Mouse (Mus musculus) kidney, embryonic 15.5 days (tissue): ENCODE data around the gene Sspo. TPM values are rescaled to one million over a fixed set of nuclear protein-coding genes. Genes with fewer than 3 reads are reported as not detected.

Experiments
- ATAC-seq: fragments of 200-750 bp; cut with Nextera tagmentation; replicated peaks from 2 replicates; pipeline ENCODE4 v1.8.0; 2017; ENCODE audit warnings: moderate TSS enrichment; ENCODE audit not compliant: low FRiP score
- H3K27ac ChIP-seq: fragments of 300-500 bp; sonication (generic); 2 replicates; pipeline ENCODE4 v1.5.1; 2015; ENCODE audit warnings: mild to moderate bottlenecking, inconsistent platforms
- H3K27me3 ChIP-seq: fragments of 300-500 bp; sonication (generic); 2 replicates; pipeline ENCODE4 v1.6.1; 2015; ENCODE audit warnings: inconsistent platforms
- H3K36me3 ChIP-seq: fragments of 300-500 bp; sonication (generic); 2 replicates; pipeline ENCODE4 v1.6.1; 2015; ENCODE audit warnings: inconsistent platforms
- H3K4me1 ChIP-seq: fragments of 300-500 bp; sonication (generic); 2 replicates; pipeline ENCODE4 v1.6.1; 2015; ENCODE audit warnings: inconsistent platforms
- H3K4me2 ChIP-seq: fragments of 300-500 bp; sonication (generic); 2 replicates; pipeline ENCODE4 v1.6.1; 2015; ENCODE audit warnings: moderate library complexity, mild to moderate bottlenecking, inconsistent platforms
- H3K4me3 ChIP-seq: fragments of 300-500 bp; sonication (generic); replicated peaks from 2 replicates; pipeline ENCODE4 v1.5.1; 2015; ENCODE audit warnings: mild to moderate bottlenecking, inconsistent platforms
- H3K9ac ChIP-seq: fragments of 300-500 bp; sonication (generic); 2 replicates; pipeline ENCODE4 v1.6.1; 2015; ENCODE audit warnings: mild to moderate bottlenecking, inconsistent platforms
- H3K9me3 ChIP-seq: fragments of 300-500 bp; sonication (generic); replicated peaks from 2 replicates; pipeline ENCODE4 v1.6.1; 2016; ENCODE audit warnings: inconsistent platforms
- WGBS: fragments of 180-500 bp; shearing (Covaris S2); methylation state at CpG from one replicate; pipeline ENCODE4 v1.1.7; 2015; ENCODE audit warnings: mixed read lengths; 5-methylcytosine and 5-hydroxymethylcytosine counted together
- polyA plus RNA-seq: library from polyadenylated mRNA; unstranded; fragments of >200 nt; fragmentation: Nextera tagmentation; extraction: Ambion mirVana; gene quantifications from 2 replicates; pipeline ENCODE4 v1.2.1, GENCODE M21; 2015

Gene Sspo
- polyA plus RNA-seq, 1 experiment from 2014 or later, result 0.86 TPM

- no peaks in the 10 kb centered on the region for H3K36me3 ChIP-seq
- peaks cover 9% of the 10 kb centered on the region; the same call in 1 of the 2 replicates for H3K4me1 ChIP-seq
- no peaks in the 10 kb centered on the region for H3K27me3 ChIP-seq
- no peaks in the 10 kb centered on the region for H3K9me3 ChIP-seq
- H3K27ac ChIP-seq, result no peak overlapping the region
- ATAC-seq, result no peak
- H3K4me2 ChIP-seq, result no peak overlapping the region
- no peak overlapping the region for H3K4me3 ChIP-seq
- 77% methylated on average over 3 of the region's 3 CpGs for WGBS
- no peak overlapping the region for H3K9ac ChIP-seq
These were observed 4.7 kb downstream of the Sspo start for GRCm38 (mm10) chr6:48452771-48453170.

DNA sequence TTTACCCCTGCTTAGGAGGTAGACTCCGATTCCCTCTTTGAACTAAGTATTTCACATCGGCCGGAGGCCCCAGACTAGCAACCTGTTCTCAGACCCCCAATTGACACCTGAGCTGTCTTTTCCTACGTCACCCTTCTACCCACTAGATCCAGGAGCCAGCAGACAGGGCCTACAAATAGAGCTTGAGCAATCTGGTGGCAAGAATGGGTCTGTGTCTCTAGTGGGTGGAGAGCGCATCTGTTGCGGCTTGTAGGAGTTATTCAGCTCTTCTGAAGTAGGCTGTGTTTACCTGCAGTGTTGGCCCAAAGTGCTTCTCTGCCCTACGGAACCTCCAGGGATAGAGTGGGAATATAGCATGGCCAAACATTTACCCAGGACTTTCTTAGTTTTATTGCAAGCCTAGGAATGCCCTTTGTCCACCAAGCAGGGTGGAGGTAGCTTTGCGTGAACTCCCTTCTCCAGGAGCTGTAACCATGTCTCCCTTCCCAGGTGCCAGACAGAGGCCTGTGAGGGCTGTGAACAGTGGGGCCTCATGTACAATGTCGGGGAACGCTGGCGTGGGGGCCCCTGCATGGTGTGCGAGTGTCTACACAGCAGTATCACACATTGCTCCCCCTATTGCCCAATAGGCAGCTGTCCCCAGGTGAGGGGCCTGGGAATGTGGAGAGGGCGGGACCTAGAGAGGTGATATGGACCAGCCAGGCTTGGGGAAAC lies 17.1 kb downstream of the Sspo start:
- H3K4me2 ChIP-seq, result no peak overlapping the region

DNA sequence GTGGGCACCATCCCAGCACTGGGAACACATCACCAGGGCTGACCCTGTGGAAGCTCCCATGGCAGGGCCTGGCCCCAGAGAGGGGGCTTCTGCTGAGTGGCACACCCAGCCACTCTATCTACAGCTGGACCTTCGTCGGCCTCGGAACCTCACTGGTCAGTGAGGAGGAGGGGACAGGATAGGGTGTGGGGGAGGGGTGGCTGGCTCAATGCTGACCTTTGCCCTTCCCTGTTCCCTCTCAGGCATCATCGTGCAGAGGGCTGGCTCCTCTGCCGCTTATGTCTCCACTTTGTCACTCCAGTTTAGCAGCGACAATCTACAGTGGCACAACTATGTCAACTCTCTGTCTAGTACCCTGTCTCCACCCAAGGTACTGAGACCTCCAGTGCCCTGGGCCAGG lies 18.7 kb downstream of the Sspo start:
- no peak; the same call in 1 of the 2 replicates for ATAC-seq
- Histone ChIP-seq H3K9ac (no peak overlapping the region), H3K27me3 (no peaks in the 10 kb centered on the region), H3K4me3 (no peak overlapping the region), H3K4me1 (peaks cover 5% of the 10 kb centered on the region), H3K9me3 (no peaks in the 10 kb centered on the region), H3K36me3 (no peaks in the 10 kb centered on the region), H3K4me2 (no peak overlapping the region), H3K27ac (no peak overlapping the region)
- 20% methylated on average over 6 of the region's 6 CpGs for WGBS

More for the DNA sequence above, 17.1 kb downstream of the Sspo start:
- no peaks in the 10 kb centered on the region for H3K27me3 ChIP-seq
- H3K36me3 ChIP-seq, result no peaks in the 10 kb centered on the region
- 89% methylated on average over 13 of the region's 13 CpGs for WGBS
- H3K9ac ChIP-seq, result no peak overlapping the region
- H3K4me1 ChIP-seq, result peaks cover 5% of the 10 kb centered on the region
- no peaks in the 10 kb centered on the region for H3K9me3 ChIP-seq
- 0 out of 2 replicates have a peak, but pooled peaks have one; percentile 20 for ATAC-seq
- no peak overlapping the region for H3K4me3 ChIP-seq
- no peak overlapping the region for H3K27ac ChIP-seq

DNA sequence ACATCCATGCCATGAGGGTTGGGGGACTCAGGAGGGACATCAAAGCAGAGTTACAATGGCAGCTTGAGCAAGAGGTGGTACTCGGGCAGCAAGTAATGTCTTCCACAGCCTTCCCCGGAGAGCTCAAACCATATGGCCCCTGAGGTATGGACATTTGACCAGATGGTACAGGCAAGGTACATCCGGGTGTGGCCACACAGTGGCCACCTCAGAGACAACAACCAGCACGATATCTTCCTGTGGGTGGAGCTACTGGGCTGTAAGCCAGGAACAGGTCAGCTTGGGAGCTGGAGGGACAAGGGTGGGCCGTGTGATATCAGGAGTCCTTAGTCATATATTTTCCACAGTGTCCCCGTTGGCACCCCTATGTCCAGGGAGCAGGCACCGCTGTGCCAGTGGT lies 19.5 kb downstream of the Sspo start:
- H3K4me2 ChIP-seq, result no peak overlapping the region
- H3K27me3 ChIP-seq, result no peaks in the 10 kb centered on the region
- no peaks in the 10 kb centered on the region for H3K36me3 ChIP-seq
- H3K9me3 ChIP-seq, result no peaks in the 10 kb centered on the region
- 64% methylated on average over 7 of the region's 7 CpGs for WGBS
- peaks cover 5% of the 10 kb centered on the region for H3K4me1 ChIP-seq
- no peak overlapping the region for H3K4me3 ChIP-seq
- no peak overlapping the region for H3K27ac ChIP-seq
- ATAC-seq, result no peak
- no peak overlapping the region for H3K9ac ChIP-seq

- no peaks in the 10 kb centered on the region for H3K9me3 ChIP-seq
- H3K4me3 ChIP-seq, result no peak overlapping the region
- WGBS, result 93% methylated on average over 2 of the region's 2 CpGs
- H3K27ac ChIP-seq, result no peak overlapping the region
- H3K36me3 ChIP-seq, result no peaks in the 10 kb centered on the region
- H3K4me2 ChIP-seq, result no peak overlapping the region
- H3K27me3 ChIP-seq, result no peaks in the 10 kb centered on the region
- peaks cover 5% of the 10 kb centered on the region for H3K4me1 ChIP-seq
- ATAC-seq, result no peak
- H3K9ac ChIP-seq, result no peak overlapping the region
These were observed 22.7 kb downstream of the Sspo start for GRCm38 (mm10) chr6:48470739-48471138.

- H3K4me1 ChIP-seq, result no peaks in the 10 kb centered on the region
- no peak overlapping the region for H3K4me2 ChIP-seq
- H3K9ac ChIP-seq, result no peak overlapping the region
- no peak overlapping the region for H3K27ac ChIP-seq
- H3K27me3 ChIP-seq, result no peaks in the 10 kb centered on the region
- WGBS, result 92% methylated on average over 4 of the region's 4 CpGs
- no peak overlapping the region for H3K4me3 ChIP-seq
- ATAC-seq, result no peak
- H3K36me3 ChIP-seq, result no peaks in the 10 kb centered on the region
- no peaks in the 10 kb centered on the region for H3K9me3 ChIP-seq
These were observed 30.4 kb downstream of the Sspo start for GRCm38 (mm10) chr6:48478446-48478845.

GRCm38 (mm10) chr6:48482501-48482900 lies 34.5 kb downstream of the Sspo start:
- H3K4me1 ChIP-seq, result peaks cover 5% of the 10 kb centered on the region
- H3K9me3 ChIP-seq, result no peaks in the 10 kb centered on the region
- ATAC-seq, result no peak
- H3K9ac ChIP-seq, result no peak overlapping the region
- no peak overlapping the region for H3K4me3 ChIP-seq
- H3K27me3 ChIP-seq, result no peaks in the 10 kb centered on the region
- no peak overlapping the region for H3K4me2 ChIP-seq
- 74% methylated on average over 5 of the region's 5 CpGs for WGBS
- H3K36me3 ChIP-seq, result no peaks in the 10 kb centered on the region
- no peak overlapping the region for H3K27ac ChIP-seq

GRCm38 (mm10) chr6:48487747-48488725 lies 40.0 kb downstream of the Sspo start:
- Histone ChIP-seq H3K4me2 (peak overlapping the region; percentile 63), H3K27ac (peak overlapping the region; percentile 64), H3K4me1 (peaks cover 19% of the 10 kb centered on the region), H3K9ac (peak overlapping the region; percentile 33; the same call in 1 of the 2 replicates), H3K4me3 (peak overlapping the region; percentile 34), H3K36me3 (no peaks in the 10 kb centered on the region), H3K27me3 (0 out of 2 replicates have a peak, but pooled peaks cover 7% of the 10 kb centered on the region), H3K9me3 (no peaks in the 10 kb centered on the region)
- WGBS, result 9% methylated on average over 16 of the region's 25 CpGs
- peak; percentile 71 for ATAC-seq

DNA sequence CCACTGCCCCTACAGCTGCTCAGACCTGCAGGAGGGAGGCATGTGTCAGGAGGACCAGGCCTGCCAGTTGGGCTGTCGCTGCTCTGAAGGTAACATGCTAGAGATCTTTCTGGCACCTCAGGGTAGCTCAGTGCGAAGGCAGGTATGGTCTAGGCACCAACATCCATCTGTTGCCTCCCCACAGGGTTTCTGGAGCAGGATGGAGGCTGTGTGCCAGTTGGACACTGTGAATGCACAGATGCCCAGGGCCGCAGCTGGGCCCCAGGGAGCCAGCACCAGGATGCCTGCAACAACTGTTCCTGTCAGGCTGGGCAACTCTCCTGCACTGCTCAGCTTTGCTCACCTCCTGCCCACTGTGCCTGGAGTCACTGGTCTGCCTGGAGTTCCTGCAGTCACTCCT lies 41.7 kb downstream of the Sspo start:
- Histone ChIP-seq H3K27me3 (0 out of 2 replicates have a peak, but pooled peaks cover 7% of the 10 kb centered on the region), H3K9me3 (no peaks in the 10 kb centered on the region), H3K4me2 (no peak overlapping the region), H3K9ac (no peak overlapping the region), H3K27ac (no peak overlapping the region), H3K4me3 (no peak overlapping the region), H3K4me1 (peaks cover 19% of the 10 kb centered on the region), H3K36me3 (no peaks in the 10 kb centered on the region)
- 95% methylated on average over 3 of the region's 3 CpGs for WGBS
- no peak for ATAC-seq

DNA sequence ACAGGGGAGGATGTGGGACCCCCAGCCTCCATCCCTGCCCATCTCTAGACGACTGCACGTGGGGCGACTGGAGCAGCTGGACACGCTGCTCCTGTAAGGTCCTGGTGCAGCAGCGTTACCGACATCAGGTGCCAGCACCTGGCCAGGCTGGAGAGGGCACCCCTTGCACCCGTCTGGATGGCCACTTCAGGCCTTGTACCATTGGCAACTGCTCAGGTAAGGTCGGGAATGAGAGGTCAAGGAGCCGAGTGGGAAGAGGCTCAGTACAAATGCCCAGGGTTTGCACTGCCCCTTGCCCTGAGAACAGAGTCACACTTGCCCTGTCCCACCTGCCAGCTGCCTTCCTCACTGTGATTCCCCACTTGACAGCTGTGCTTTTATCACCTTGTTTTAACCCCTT lies 43.3 kb downstream of the Sspo start:
- H3K4me3 ChIP-seq, result no peak overlapping the region
- ATAC-seq, result no peak
- 0 out of 2 replicates have a peak, but pooled peaks cover 7% of the 10 kb centered on the region for H3K27me3 ChIP-seq
- H3K27ac ChIP-seq, result no peak overlapping the region
- H3K9me3 ChIP-seq, result no peaks in the 10 kb centered on the region
- H3K36me3 ChIP-seq, result no peaks in the 10 kb centered on the region
- H3K9ac ChIP-seq, result no peak overlapping the region
- H3K4me2 ChIP-seq, result no peak overlapping the region
- peaks cover 19% of the 10 kb centered on the region for H3K4me1 ChIP-seq
- WGBS, result 70% methylated on average over 9 of the region's 9 CpGs

GRCm38 (mm10) chr6:48493136-48493730 lies 45.2 kb downstream of the Sspo start:
- no peaks in the 10 kb centered on the region for H3K9me3 ChIP-seq
- 0 out of 2 replicates have a peak, but pooled peaks cover 7% of the 10 kb centered on the region for H3K27me3 ChIP-seq
- H3K27ac ChIP-seq, result no peak overlapping the region
- H3K4me1 ChIP-seq, result peaks cover 7% of the 10 kb centered on the region
- no peak overlapping the region for H3K9ac ChIP-seq
- no peak for ATAC-seq
- no peak overlapping the region for H3K4me2 ChIP-seq
- H3K36me3 ChIP-seq, result no peaks in the 10 kb centered on the region
- no peak overlapping the region for H3K4me3 ChIP-seq
- WGBS, result 26% methylated on average over 8 of the region's 8 CpGs

DNA sequence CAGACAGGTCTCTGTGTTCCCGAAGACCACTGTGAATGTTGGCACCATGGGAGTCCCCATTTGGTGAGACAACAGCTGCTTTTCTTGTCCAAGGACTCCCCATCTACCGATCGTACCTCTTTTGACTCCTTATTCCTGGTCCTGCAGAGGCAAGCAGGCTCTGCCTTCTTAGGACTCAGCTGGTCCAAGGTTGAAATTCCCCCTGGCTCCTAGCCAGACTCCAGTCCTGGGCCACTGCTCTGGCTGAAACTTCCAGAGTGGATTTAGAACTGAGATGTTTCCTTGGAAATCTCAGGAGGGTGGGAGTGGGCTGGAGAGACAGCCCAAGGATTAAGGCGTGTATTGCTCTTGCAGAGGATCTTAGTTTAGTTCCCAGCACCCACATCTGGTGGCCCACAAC lies 49.5 kb downstream of the Sspo start:
- 88% methylated on average over 4 of the region's 4 CpGs for WGBS
- no peak overlapping the region for H3K4me3 ChIP-seq
- H3K27me3 ChIP-seq, result 0 out of 2 replicates have a peak, but pooled peaks cover 1% of the 10 kb centered on the region
- no peak overlapping the region for H3K27ac ChIP-seq
- no peaks in the 10 kb centered on the region for H3K36me3 ChIP-seq
- H3K4me1 ChIP-seq, result no peaks in the 10 kb centered on the region
- no peak for ATAC-seq
- H3K9ac ChIP-seq, result no peak overlapping the region
- H3K9me3 ChIP-seq, result no peaks in the 10 kb centered on the region
- no peak overlapping the region for H3K4me2 ChIP-seq
